Mouse (Mus musculus): Measurements from ENCODE around the gene Astn2.

DNA sequence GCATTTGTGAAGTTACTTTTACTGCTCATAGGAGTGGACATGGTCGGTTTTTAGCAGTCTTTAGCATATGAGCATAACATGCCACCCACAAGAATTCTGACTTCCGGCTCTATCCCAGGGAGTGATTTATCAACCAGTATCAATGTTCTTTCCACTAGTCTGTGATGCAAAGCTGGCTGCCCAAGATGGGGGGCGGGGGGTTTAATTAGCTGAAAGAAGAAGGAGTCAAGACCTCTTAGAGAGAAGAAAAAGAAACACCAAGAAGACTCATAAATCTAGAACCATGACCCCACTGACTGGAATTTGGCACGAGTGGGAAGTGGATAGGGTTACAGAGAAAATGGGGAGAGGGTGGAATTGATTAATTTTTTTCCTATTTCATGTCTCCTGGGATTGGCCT lies 374.5 kb downstream of the Astn2 start:
- no peak for TF ChIP-seq TCF12 (IDR thresholded peaks at IDR 0.05; ENCODE audit: low read depth, low read length)
- no peak for TF ChIP-seq EP300 (IDR thresholded peaks at IDR 0.05; ENCODE audit: low read depth in 1 of 2, low read length in 2 of 2)

All from MEL (cell line).